Mouse (Mus musculus) embryonic stem cell, embryonic (primary cell): Measurements from ENCODE around the gene Rac3.

ENCODE experiments used
- CTCF ChIA-PET, 4 experiments: fragments of 300-600 bp in 2 of 4; fragments of 350-600 bp in 2 of 4; sonication (Branson Sonifier 250); formaldehyde crosslinking; loops; one replicate each; lab custom pipeline; 2022; ENCODE audit warnings: inconsistent platforms in 2 of 4; lab: Charles Lee
- POLR2A ChIA-PET, 4 experiments: fragments of 300-600 bp in 2 of 4; fragments of 350-600 bp in 2 of 4; sonication (Branson Sonifier 250); formaldehyde crosslinking; loops; one replicate each; lab custom pipeline; 2022; ENCODE audit warnings: antibody characterized with exemption in 4 of 4, inconsistent platforms in 1 of 4; lab: Charles Lee

Gene Rac3

DNA sequence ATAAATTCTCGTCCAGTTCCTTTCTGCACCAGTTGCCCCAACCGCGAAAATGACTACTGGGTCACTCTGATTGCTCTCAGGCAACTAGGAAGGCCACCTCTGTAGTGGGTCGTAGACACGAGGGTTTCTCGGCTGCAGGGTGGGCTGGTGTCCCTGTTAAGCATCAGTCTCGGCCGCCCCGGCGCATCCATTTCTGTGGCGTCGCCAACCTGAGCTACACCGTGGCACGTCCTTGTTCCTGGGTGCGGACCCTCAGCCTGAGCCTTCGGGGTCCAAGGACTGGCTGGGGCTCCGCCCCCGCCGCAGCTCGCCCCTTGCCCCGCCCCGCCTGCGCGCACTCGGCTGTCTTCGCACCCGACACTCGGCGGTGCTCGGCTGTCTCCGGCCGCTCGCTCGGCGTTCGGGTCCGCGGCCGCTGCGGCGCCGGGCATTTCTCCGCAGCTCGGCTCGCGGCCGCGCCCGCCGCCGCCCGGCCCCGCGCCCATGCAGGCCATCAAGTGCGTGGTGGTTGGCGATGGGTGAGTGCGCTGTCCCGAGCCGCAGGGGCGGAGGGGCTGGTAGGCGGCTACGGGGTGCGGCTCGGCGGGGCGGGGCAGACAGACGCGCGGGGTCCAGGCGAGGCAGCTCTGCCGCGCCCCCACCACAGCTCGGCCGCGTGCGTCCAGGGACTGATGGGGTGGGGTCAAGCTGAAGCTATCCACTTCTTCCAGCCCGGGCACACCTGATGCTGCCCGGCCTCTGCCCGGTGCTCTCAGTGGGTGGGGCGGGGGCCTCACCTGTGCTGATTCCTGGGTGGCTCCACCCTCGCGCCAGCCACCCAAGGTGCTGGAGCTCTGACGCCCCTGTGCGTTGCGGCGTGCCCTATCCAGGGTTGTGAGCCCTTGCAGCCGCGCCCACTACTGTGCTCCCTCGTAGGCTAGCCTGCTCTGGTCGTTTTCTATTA, at the start of gene Rac3:
Gene Rac3, plus strand, starts transcription at position 347 of the 943 bp plus-strand sequence.
- ChIA-PET POLR2A (interaction anchor here (0.5 to 5.8 kb wide), 108 partner anchors 8 to 775 kb away, joined by 3 to 44 read pairs (median 4); partner anchors contain the start of genes Cenpx (in 3 of the 4), Lrrc45 (in 2 of the 4), Mafg (in 2 of the 4) and P4hb (in 2 of the 4)), CTCF (interaction anchor here (0.5 to 7.4 kb wide), 157 partner anchors 8 to 1480 kb away, joined by 3 to 178 read pairs (median 4); partner anchors contain the start of genes Cbr2 (in 2 of the 4), Dus1l (in 2 of the 4), P4hb (in 2 of the 4) and Arl16 (in 1 of the 4))

DNA sequence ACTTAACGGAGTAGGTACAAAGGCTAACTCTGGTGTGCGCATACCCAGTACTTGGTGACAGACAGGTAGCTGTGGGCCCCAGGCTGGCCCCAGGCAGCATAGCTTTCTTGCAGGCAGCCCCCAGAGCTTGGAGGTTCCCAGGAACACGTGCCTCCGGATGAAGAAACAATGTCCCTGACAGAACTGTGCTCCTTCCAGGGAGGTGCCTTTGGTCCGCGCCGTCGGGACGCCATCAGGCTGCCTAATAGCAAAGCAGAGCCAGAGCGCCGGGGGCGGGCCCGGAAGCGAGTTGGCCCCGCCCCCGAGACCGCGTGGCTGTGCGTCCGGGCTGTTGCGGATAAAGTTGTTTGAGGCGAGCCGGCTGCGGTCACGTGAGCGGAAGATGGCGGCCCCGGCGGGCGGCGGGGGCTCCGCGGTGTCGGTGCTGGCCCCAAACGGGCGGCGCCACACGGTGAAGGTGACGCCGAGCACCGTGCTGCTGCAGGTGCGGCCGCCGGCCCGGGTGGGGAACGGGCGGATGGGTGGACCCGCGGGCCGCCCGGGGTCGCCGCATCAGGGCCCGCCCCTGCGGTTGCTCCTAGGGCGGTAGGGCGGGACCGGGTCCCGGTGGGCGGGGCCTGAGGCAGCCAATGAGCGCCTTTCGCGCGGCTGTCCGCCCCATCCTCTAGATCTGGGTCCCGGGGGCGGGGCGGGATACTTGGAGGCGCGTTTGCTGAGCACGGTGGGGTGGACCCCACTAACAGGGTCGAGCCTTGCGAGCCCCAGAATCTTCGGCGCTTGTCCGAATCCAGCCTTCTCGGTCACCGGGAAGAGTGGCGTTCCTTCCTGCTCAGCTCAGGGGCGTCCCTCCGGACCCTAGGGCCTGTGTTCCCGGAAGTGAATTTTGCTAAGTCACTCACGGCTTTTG, 48.3 kb upstream of the Rac3 start, which contains the start of gene Aspscr1:
Gene Aspscr1, plus strand, starts transcription at position 287 of the 907 bp plus-strand sequence.
- POLR2A ChIA-PET, result interaction anchor here in 3 of 4 experiments (0.7 to 34.4 kb wide), 52 partner anchors 7 to 473 kb away, joined by 3 to 509 read pairs (median 4); partner anchors contain the start of genes Mafg (in 3 of the 3), Notum (in 3 of the 3), Pycr1 (in 3 of the 3) and Cenpx (in 2 of the 3)
- CTCF ChIA-PET, result interaction anchor here in 2 of 4 experiments (1.2 to 1.8 kb wide), 5 partner anchors 14 to 103 kb away, joined by 3 to 10 read pairs (median 4); partner anchors contain the start of genes Cenpx (in 1 of the 2), Lrrc45 (in 1 of the 2) and Pycr1 (in 1 of the 2)

DNA sequence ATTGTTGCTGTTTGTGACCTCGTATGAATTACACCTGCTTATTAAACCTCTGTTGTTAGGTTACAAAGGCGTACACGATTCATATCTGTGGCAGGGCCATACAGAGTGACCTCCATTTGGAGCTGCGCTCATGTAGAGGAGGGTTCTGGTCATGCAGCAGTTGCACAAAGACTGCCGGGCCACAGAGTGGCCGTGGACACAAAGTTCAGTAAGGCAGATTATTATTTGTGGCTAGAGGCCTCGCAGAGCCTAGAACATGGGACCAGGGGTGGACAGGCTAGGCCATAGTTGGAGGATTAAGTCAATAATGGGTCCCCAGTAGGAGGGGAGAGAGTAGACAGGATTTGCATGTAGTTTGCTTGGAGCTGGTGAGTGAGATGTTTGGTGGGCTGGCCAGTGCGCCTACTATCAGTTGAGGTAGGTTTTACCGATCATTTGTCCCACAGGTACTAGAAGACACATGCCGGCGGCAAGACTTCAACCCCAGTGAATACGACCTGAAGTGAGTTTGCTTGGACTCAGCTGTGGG, 47.6 kb upstream of the Rac3 start:
- ChIA-PET POLR2A (interaction anchor here (0.7 to 34.4 kb wide), 53 partner anchors 8 to 316 kb away, joined by 3 to 509 read pairs (median 5); partner anchors contain the start of genes Mafg (in 3 of the 4), Notum (in 3 of the 4), Pycr1 (in 3 of the 4) and Cenpx (in 2 of the 4)), CTCF (interaction anchor here in 2 of 4 experiments (0.7 to 1.9 kb wide), 6 partner anchors 15 to 103 kb away, joined by 3 to 10 read pairs (median 5); partner anchors contain the start of gene Pycr1 (in 1 of the 2))

- POLR2A ChIA-PET, result interaction anchor here (0.6 to 34.4 kb wide), 31 partner anchors 8 to 728 kb away, joined by 3 to 509 read pairs (median 5); partner anchors contain the start of genes Cenpx (in 2 of the 4), Lrrc45 (in 2 of the 4), Mafg (in 2 of the 4) and Notum (in 2 of the 4)
- CTCF ChIA-PET, result interaction anchor here in 1 of 4 experiments (2.5 to 4.4 kb wide), 2 partner anchors 16 to 20 kb away, joined by 5 to 25 read pairs; partner anchors contain the start of gene Notum
Measured at GRCm38 (mm10) chr11:120675875-120676274, 45.4 kb upstream of the Rac3 start.

DNA sequence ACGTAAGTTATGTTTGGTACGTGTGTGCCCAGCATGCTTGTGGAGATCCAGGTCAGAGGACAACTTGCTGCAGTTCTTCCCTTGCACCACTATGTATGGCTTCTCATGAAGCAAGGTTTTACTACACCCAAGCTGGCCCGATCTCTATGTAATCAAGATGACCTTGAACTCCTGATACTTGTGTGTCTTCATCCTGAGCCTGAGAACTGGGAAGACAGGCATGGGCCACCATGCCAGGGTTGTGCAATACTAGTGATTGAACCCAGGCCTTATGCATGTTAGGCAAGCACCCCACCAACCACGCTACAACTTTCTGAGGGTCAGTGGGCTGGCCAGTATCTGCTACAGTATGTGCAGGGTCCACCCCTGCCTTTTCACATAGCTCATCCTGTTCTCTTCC, 44.3 kb upstream of the Rac3 start:
- CTCF ChIA-PET, result interaction anchor here in 2 of 4 experiments (0.7 to 4.4 kb wide), 9 partner anchors 17 to 527 kb away, joined by 3 to 25 read pairs (median 4); partner anchors contain the start of genes Cenpx (in 1 of the 2), Hexdc (in 1 of the 2), Lrrc45 (in 1 of the 2) and Mafg (in 1 of the 2)
- POLR2A ChIA-PET, result interaction anchor here (0.8 to 34.4 kb wide), 22 partner anchors 8 to 209 kb away, joined by 3 to 509 read pairs (median 6); partner anchors contain the start of genes Mafg (in 2 of the 4), Notum (in 2 of the 4), Pycr1 (in 2 of the 4) and Arl16 (in 1 of the 4)

GRCm38 (mm10) chr11:120679909-120680308, 41.4 kb upstream of the Rac3 start:
- CTCF ChIA-PET, result interaction anchor here (0.6 to 2.5 kb wide), 12 partner anchors 19 to 223 kb away, joined by 3 to 13 read pairs (median 4); partner anchors contain the start of genes Dcxr (in 1 of the 4) and Notum (in 1 of the 4)

GRCm38 (mm10) chr11:120682683-120683082, 38.6 kb upstream of the Rac3 start:
- ChIA-PET POLR2A (interaction anchor here in 2 of 4 experiments (1.0 to 34.4 kb wide), 7 partner anchors 9 to 50 kb away, joined by 3 to 509 read pairs (median 7); partner anchors contain the start of genes Notum (in 2 of the 2), Aspscr1 (in 1 of the 2), Cenpx (in 1 of the 2) and Lrrc45 (in 1 of the 2)), CTCF (interaction anchor here in 1 of 4 experiments (1.9 kb wide), 1 partner anchor 14 kb away, joined by 5 read pairs; no protein-coding TSS in a partner anchor)

More at GRCm38 (mm10) chr11:120679909-120680308, 41.4 kb upstream of the Rac3 start:
- POLR2A ChIA-PET, result interaction anchor here in 3 of 4 experiments (0.6 to 34.4 kb wide), 19 partner anchors 10 to 173 kb away, joined by 3 to 509 read pairs (median 4); partner anchors contain the start of genes Pycr1 (in 2 of the 3), Cenpx (in 1 of the 3), Lrrc45 (in 1 of the 3) and Notum (in 1 of the 3)

GRCm38 (mm10) chr11:120683536-120683935, 37.7 kb upstream of the Rac3 start:
- POLR2A ChIA-PET, result interaction anchor here in 3 of 4 experiments (0.7 to 34.4 kb wide), 13 partner anchors 9 to 118 kb away, joined by 3 to 509 read pairs (median 4); partner anchors contain the start of genes Aspscr1 (in 3 of the 3), Notum (in 2 of the 3), Cenpx (in 1 of the 3) and Lrrc45 (in 1 of the 3)
- CTCF ChIA-PET, result interaction anchor here in 2 of 4 experiments (0.5 to 1.9 kb wide), 2 partner anchors 13 to 37 kb away, joined by 3 to 5 read pairs; no protein-coding TSS in a partner anchor

DNA sequence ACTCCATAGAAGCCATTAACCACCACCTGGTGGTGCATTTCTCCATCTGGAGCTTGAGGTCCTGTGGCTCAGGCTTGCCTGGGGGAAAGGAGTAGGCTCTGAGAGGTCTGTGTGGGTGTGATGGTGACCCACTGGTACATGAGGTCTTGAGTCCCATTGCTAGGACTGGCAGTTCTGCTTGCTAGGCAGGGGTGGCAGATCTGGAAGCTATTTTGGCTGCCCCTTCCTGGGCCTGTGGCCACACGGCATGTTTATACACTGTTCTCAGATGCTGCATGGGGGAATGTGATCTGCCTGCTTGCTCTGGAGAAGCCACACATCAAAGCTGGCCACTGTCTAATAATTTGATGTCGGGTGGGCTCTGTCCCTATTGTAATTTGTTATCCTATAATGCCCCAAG, 37.2 kb upstream of the Rac3 start:
- ChIA-PET POLR2A (interaction anchor here (0.5 to 34.4 kb wide), 17 partner anchors 10 to 118 kb away, joined by 3 to 509 read pairs (median 4); partner anchors contain the start of genes Aspscr1 (in 3 of the 4), Notum (in 2 of the 4), Cenpx (in 1 of the 4) and Lrrc45 (in 1 of the 4)), CTCF (interaction anchor here in 3 of 4 experiments (0.5 to 1.9 kb wide), 3 partner anchors 12 to 36 kb away, joined by 3 to 5 read pairs (median 3); no protein-coding TSS in a partner anchor)

DNA sequence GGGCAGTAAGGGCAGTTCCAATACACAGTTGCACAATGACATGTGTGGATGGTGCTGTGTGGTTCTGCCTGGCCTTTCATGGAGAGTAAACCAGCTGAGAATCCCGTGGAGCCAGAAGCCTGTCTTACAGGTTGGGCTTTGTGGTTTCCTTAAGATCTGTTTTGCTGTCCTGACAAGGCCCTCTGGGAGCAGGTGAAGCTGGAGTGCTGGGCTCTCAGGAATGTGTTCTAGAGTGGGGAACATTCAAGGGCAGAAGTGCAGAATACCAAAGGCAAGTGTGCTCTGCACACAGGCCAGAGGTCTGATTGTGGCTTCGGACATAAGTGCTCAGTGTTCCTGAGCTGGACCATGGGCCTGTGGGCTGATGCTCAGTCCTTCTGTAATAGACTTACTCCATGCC, 36.6 kb upstream of the Rac3 start:
- CTCF ChIA-PET, result interaction anchor here in 2 of 4 experiments (1.1 to 1.2 kb wide), 2 partner anchors 26 to 36 kb away, joined by 3 to 4 read pairs; no protein-coding TSS in a partner anchor
- POLR2A ChIA-PET, result interaction anchor here in 3 of 4 experiments (0.7 to 34.4 kb wide), 15 partner anchors 10 to 119 kb away, joined by 3 to 509 read pairs (median 4); partner anchors contain the start of genes Aspscr1 (in 3 of the 3), Cenpx (in 1 of the 3), Lrrc45 (in 1 of the 3) and Notum (in 1 of the 3)

DNA sequence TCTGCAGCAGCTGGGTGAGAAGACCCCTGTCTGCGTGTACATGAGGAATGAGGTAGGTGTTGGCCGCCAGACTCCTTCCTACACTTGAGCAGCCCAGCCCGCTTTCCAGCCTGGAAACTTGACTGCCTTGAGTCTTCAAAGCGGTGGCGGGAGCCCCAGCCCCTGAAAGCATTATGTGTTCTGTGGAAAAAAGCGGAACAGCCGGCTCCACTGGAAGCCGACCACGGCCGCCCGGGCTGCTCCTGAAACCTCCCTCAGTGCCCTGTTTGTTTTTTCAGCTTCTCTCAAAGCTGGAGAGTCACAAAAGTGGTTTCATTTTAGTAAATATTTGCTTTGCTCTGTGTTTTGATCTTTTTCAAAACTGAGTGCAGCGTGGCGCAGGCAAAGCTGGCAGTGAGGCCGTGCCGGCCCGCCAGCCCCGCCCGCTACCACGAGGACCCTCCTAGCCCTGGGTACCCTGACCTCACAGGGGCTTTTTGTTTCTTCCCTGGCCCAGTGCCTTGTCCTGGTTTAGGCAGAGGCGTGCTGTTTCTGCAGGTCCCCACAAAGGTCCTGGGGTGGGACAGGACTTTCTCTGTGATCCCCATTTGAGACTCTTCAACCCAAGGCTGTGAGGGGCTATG, 34.5 kb upstream of the Rac3 start:
- ChIA-PET POLR2A (interaction anchor here in 2 of 4 experiments (0.6 to 34.4 kb wide), 9 partner anchors 9 to 606 kb away, joined by 3 to 509 read pairs (median 5); partner anchors contain the start of genes Cenpx (in 1 of the 2), Lrrc45 (in 1 of the 2) and Notum (in 1 of the 2)), CTCF (interaction anchor here in 1 of 4 experiments (1.6 kb wide), 1 partner anchor 10 kb away, joined by 4 read pairs; no protein-coding TSS in a partner anchor)

DNA sequence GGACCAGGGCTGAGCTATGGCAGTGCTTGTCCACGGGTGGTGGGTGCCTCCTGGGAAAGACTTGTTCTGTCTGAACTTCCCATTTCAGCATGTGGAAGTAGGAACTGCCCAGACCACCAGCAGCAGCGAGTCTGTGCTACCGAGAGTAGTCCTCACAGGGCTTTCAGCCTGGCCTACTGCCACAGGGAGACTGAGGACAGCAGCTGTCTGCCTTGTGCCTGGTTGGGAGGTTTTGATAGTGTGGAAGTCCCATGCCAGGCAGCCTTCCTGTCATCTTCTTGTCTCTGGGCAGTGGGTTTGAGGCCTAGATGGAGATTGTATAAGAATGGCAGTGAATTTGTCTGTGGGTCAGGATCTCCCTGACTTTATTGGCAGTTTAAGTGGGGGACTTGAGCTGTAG, 31.9 kb upstream of the Rac3 start:
- ChIA-PET POLR2A (interaction anchor here in 3 of 4 experiments (0.5 to 34.4 kb wide), 13 partner anchors 9 to 114 kb away, joined by 3 to 509 read pairs (median 5); partner anchors contain the start of genes Pycr1 (in 3 of the 3), Aspscr1 (in 1 of the 3), Cenpx (in 1 of the 3) and Lrrc45 (in 1 of the 3)), CTCF (interaction anchor here in 3 of 4 experiments (0.8 to 1.7 kb wide), 4 partner anchors 11 to 87 kb away, joined by 3 to 4 read pairs (median 3); partner anchors contain the start of gene Pycr1 (in 1 of the 3))

- ChIA-PET POLR2A (interaction anchor here in 2 of 4 experiments (0.8 to 34.4 kb wide), 7 partner anchors 11 to 55 kb away, joined by 3 to 509 read pairs (median 6); partner anchors contain the start of genes Aspscr1 (in 1 of the 2), Cenpx (in 1 of the 2), Lrrc45 (in 1 of the 2) and Pycr1 (in 1 of the 2)), CTCF (interaction anchor here in 1 of 4 experiments (1.5 to 1.9 kb wide), 3 partner anchors 18 to 33 kb away, joined by 4 to 6 read pairs (median 4); partner anchors contain the start of genes Cenpx and Lrrc45)
Measured at GRCm38 (mm10) chr11:120692471-120693011, 28.7 kb upstream of the Rac3 start.
